Mouse (Mus musculus): Measurements from ENCODE around the gene Hepacam2.

DNA sequence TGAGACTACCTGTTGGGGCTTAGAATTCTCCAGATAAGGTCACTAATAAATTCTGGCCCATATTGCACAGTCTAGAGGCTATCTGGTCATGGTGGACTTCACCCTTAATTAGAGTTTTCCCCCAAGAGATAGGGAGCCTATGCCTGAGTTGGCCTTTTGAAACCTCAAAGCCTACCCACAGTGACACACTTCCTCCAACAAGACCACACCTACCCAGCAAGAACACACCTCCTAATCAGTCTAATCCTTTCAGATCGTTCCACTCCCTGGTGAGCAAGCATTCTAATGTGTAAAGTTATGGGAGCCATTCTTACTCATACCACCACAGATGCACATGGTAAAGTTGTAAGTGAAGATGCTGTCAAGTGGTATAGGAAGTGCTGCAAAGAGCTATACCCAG lies 38.0 kb upstream of the Hepacam2 start:
- no peak for TF ChIP-seq CTCF (IDR thresholded peaks at IDR 0.05; ENCODE audit: low read depth)
- TF ChIP-seq EP300 (IDR thresholded peaks at IDR 0.05; ENCODE audit: low read depth) = no peak

All from heart, postnatal 0 days (tissue).